Mouse (Mus musculus) forebrain, embryonic 15.5 days (tissue): ENCODE measurements around the gene Efcab14. TPM values are rescaled to one million over a fixed set of nuclear protein-coding genes. Genes with fewer than 3 reads are reported as not detected.

Experiments used
- ATAC-seq: fragments of 200-750 bp; cut with Nextera tagmentation; replicated peaks from 2 replicates; pipeline ENCODE4 v1.8.0; 2017; ENCODE audit warnings: mild to moderate bottlenecking, moderate TSS enrichment, moderate library complexity
- H3K27ac ChIP-seq: fragments of 300-500 bp; sonication (generic); replicated peaks from 2 replicates; pipeline ENCODE4 v1.5.1; 2015; ENCODE audit warnings: mild to moderate bottlenecking, inconsistent platforms
- H3K27me3 ChIP-seq: fragments of 300-500 bp; sonication (generic); 2 replicates; pipeline ENCODE4 v1.6.1; 2015; ENCODE audit warnings: inconsistent platforms
- H3K36me3 ChIP-seq: fragments of 300-500 bp; sonication (generic); 2 replicates; pipeline ENCODE4 v1.6.1; 2015; ENCODE audit warnings: mild to moderate bottlenecking, inconsistent platforms
- H3K4me1 ChIP-seq: fragments of 300-500 bp; sonication (generic); 2 replicates; pipeline ENCODE4 v1.6.1; 2015; ENCODE audit warnings: inconsistent platforms
- H3K4me2 ChIP-seq: fragments of 300-500 bp; sonication (generic); replicated peaks from 2 replicates; pipeline ENCODE4 v1.6.1; 2015; ENCODE audit warnings: mild to moderate bottlenecking, inconsistent platforms
- H3K4me3 ChIP-seq: fragments of 300-500 bp; sonication (generic); 2 replicates; pipeline ENCODE4 v1.5.1; 2015; ENCODE audit warnings: mild to moderate bottlenecking, inconsistent platforms
- H3K9ac ChIP-seq: fragments of 300-500 bp; sonication (generic); replicated peaks from 2 replicates; pipeline ENCODE4 v1.6.1; 2015; ENCODE audit warnings: mild to moderate bottlenecking, inconsistent platforms
- H3K9me3 ChIP-seq: fragments of 300-500 bp; sonication (generic); 2 replicates; pipeline ENCODE4 v1.6.1; 2016; ENCODE audit warnings: inconsistent platforms
- WGBS: fragments of 180-500 bp; shearing (Covaris S2); methylation state at CpG from one replicate; pipeline ENCODE4 v1.1.7; 2015; ENCODE audit warnings: mixed read lengths; 5-methylcytosine and 5-hydroxymethylcytosine counted together
- polyA plus RNA-seq: library from polyadenylated mRNA; unstranded; fragments of >200 nt; fragmentation: Nextera tagmentation; extraction: Ambion mirVana; gene quantifications from 2 replicates; pipeline ENCODE4 v1.2.1, GENCODE M21; 2015

Gene Efcab14
- 19.6 and 20.2 TPM in 2 replicates for polyA plus RNA-seq

DNA sequence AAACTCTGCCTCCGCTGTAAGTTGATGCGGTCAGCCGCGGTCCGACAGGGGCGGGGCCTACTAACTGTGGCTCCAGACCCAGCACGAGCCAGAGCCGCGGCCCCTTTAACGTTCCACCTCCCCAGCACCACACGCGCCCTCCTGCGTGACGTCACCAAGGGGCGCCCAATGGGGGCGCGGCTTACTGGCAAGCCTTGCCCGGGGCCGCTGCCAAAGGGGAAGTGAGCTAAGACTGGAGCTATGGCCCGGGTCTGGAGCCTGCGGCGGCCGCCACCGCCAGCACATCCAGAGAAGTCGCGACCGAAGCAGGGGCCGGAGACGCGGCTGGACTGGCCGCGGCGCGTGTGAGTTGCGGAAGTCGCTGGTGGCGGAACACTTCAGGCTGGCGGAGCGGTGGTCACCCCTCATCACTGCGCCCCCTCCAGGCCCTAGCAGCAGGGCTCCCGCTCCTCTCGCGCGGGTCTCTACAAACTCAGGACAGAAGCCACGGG is at the start of gene Efcab14:
TSS of gene Efcab14 (plus strand) at position 194 of the 491 bp plus-strand sequence.
- Histone ChIP-seq H3K9ac (peak within 1 kb of the TSS; percentile 75), H3K27me3 (peaks cover 7% of the 10 kb centered on the region; the same call in 1 of the 2 replicates), H3K9me3 (no peaks in the 10 kb centered on the region), H3K27ac (peak within 1 kb of the TSS; percentile 84), H3K4me2 (peak within 1 kb of the TSS; percentile 62), H3K4me3 (peak within 1 kb of the TSS; percentile 73), H3K36me3 (peaks cover 14% of the 10 kb centered on the region), H3K4me1 (peaks cover 22% of the 10 kb centered on the region)
- under 1% methylated on average over 45 of the region's 45 CpGs for WGBS
- ATAC-seq, result peak; percentile 100

DNA sequence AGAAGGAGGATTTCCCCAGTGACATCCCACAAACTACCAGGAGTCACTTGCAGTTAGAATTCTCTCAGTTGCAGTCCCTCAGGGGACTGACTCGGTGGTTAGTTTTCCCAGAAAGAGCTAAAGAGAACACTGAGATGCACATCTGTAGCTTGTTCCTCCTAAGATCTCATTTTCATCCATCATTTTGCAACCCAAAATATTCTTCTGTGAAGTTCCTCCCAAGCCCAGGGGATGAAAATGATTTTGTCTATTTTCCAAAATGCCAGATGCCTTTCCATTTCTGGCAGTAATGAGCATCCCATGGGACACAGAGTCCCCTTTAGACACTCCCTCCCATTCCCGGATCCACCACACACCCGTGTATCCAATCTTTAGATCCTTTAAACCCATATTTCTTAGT is 36.1 kb upstream of the Efcab14 start:
- H3K4me1 ChIP-seq, result no peaks in the 10 kb centered on the region
- WGBS, result 80% methylated on average over 3 of the region's 3 CpGs
- H3K36me3 ChIP-seq, result no peaks in the 10 kb centered on the region
- no peak overlapping the region for H3K4me2 ChIP-seq
- no peaks in the 10 kb centered on the region for H3K27me3 ChIP-seq
- no peaks in the 10 kb centered on the region for H3K9me3 ChIP-seq
- H3K4me3 ChIP-seq, result no peak overlapping the region
- ATAC-seq, result no peak
- no peak overlapping the region for H3K9ac ChIP-seq
- H3K27ac ChIP-seq, result no peak overlapping the region

DNA sequence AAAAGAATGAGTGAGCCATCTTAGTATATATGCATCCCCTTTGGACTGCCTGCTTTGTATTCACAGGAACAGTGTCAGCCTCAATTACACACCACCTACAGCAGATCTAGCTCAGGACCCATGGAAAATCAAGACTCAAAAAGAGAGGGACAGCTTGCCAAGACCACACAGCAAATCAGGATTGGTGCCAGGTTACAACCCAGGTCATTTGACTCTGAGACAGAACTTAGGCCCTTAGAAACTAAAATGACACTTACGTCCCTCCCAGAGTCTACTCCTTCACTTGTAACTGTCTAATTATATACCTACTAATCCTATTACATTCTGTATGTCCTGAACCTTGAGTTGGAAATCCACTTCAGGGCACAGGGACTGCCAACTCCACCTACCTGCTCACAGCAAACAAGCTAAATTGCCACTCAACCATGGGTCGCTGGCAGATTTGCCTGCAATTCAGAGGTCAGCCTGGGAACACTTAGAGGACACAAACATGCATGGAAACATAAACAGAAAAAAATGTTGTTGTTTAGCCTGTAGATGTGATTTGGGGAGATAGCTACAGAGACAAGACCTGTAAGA is 33.5 kb upstream of the Efcab14 start:
- WGBS, result 85% methylated on average over 2 of the region's 2 CpGs
- Histone ChIP-seq H3K4me1 (no peaks in the 10 kb centered on the region), H3K27me3 (no peaks in the 10 kb centered on the region), H3K36me3 (no peaks in the 10 kb centered on the region), H3K4me2 (no peak overlapping the region), H3K4me3 (no peak overlapping the region), H3K9ac (no peak overlapping the region), H3K27ac (no peak overlapping the region), H3K9me3 (no peaks in the 10 kb centered on the region)
- no peak for ATAC-seq

DNA sequence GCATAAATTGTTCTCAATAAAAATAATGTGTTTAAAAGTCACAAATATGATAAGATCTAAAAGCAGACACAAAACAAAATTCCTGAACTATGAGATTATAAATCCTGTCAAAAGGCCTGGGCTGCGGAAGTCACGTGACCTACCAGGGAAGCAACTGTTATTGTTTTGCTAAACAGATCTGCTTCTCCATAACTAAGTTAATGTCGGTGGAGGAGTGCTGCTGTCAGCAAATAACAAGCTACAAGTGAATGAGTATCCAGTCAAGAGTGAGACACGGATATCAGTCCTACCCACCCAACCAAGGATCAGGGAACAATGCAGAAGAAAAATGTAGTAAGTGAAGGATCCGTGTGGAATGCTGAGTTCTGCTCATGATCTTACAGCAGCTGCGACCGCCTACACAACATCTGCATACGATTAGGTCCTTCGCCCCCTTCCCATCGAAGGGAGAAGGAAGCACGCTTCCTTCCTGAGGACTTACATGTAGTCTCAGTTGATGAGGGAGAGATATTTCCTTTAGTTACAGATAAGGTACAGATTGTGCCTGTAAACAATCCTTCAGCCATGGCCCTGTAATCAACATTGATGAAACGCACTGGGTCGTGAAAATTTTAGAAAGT is 28.5 kb upstream of the Efcab14 start:
- Histone ChIP-seq H3K9me3 (no peaks in the 10 kb centered on the region), H3K36me3 (no peaks in the 10 kb centered on the region), H3K4me2 (no peak overlapping the region), H3K27ac (no peak overlapping the region), H3K9ac (no peak overlapping the region), H3K4me3 (no peak overlapping the region), H3K27me3 (no peaks in the 10 kb centered on the region), H3K4me1 (0 out of 2 replicates have a peak, but pooled peaks cover 3% of the 10 kb centered on the region)
- no peak for ATAC-seq
- 77% methylated on average over 13 of the region's 13 CpGs for WGBS

DNA sequence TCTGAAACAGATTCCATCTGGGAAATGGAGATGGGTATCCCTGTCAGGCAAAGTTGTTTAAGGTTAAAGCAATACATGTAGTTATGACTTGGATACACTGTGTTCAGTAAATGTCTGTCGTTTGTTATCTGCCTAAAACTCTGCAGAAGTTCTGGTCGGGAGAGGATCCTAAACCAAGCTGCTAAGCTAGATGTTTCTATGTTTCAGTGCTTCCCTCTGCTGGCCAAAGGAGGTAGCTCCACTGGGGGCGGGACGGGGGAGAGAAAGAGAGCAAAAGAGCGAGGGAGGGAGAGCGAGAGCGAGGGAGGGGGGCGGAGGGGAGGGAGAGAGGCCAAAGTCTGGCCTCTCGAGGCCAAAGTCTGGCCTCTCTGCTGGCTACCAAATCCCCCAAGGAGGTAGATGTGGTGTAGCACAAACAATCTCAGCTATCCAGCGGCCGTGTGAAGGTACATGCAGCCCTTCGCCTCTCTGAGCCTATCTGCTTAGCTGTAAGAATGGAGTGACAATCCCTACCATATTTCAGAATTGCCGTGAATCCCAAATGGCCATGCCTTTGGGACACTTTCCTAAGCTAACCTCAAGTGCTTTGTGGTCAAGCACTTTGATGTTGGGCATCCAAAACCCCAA is 27.6 kb upstream of the Efcab14 start:
- peak overlapping the region; percentile 20; the same call in 1 of the 2 replicates for H3K4me3 ChIP-seq
- H3K4me2 ChIP-seq, result peak overlapping the region; percentile 42
- no peaks in the 10 kb centered on the region for H3K36me3 ChIP-seq
- ATAC-seq, result peak; percentile 76
- no peaks in the 10 kb centered on the region for H3K9me3 ChIP-seq
- H3K27me3 ChIP-seq, result no peaks in the 10 kb centered on the region
- H3K4me1 ChIP-seq, result 0 out of 2 replicates have a peak, but pooled peaks cover 3% of the 10 kb centered on the region
- H3K9ac ChIP-seq, result no peak overlapping the region
- H3K27ac ChIP-seq, result no peak overlapping the region
- WGBS, result 11% methylated on average over 13 of the region's 13 CpGs

DNA sequence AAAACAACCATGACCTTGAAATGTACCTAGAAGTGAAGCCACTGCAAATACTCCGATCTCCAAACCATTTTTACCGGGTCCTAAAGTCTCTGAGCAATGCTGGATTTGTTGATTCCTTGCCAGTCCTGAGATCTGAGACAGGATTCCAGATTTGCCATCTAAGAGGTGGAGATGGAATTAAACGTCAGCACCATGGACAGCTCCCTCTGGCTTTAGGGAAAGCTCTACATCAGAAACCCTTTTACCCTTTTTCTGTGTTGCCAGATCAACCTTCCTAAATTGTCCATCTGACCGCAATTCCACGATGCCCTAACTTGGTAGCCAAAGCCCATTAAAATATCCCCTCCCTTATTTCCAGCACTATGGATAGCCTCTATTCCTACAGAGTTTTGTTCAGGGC is 8.8 kb upstream of the Efcab14 start:
- Histone ChIP-seq H3K4me2 (no peak overlapping the region), H3K27me3 (0 out of 2 replicates have a peak, but pooled peaks cover 5% of the 10 kb centered on the region), H3K36me3 (no peaks in the 10 kb centered on the region), H3K4me3 (no peak overlapping the region), H3K9ac (no peak overlapping the region), H3K4me1 (no peaks in the 10 kb centered on the region), H3K9me3 (no peaks in the 10 kb centered on the region), H3K27ac (no peak overlapping the region)
- WGBS, result 23% methylated on average over 5 of the region's 5 CpGs
- no peak for ATAC-seq

DNA sequence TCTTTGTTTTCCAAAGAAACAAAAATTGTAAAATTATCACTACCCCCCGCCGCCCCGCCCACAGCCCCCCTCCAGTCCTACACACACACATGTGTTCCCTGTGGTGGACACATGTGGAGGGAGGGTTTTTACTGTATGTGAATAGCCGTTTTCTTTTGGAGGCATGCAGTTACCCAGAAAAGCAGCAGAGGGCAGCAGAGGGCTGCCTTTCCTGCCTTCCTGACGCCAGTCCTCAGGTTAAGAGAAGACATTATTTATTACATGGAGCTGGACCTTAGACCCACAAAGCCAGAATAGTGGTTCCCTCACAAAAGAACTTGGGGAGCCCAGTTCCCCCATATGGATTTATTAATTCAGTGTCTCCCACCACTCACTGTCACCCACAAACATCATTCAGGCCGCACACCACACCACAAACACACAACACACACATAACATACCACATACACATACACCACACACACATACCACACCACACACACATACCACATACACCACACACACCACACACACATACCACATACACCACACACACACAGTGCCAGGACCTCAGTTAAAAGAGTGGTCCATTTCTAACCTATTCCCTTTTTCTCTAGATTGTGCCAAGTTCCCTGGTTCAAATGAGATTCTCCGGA is 5.8 kb upstream of the Efcab14 start:
- WGBS, result 25% methylated on average over 7 of the region's 7 CpGs
- peak; percentile 71 for ATAC-seq
- no peak overlapping the region for H3K27ac ChIP-seq

DNA sequence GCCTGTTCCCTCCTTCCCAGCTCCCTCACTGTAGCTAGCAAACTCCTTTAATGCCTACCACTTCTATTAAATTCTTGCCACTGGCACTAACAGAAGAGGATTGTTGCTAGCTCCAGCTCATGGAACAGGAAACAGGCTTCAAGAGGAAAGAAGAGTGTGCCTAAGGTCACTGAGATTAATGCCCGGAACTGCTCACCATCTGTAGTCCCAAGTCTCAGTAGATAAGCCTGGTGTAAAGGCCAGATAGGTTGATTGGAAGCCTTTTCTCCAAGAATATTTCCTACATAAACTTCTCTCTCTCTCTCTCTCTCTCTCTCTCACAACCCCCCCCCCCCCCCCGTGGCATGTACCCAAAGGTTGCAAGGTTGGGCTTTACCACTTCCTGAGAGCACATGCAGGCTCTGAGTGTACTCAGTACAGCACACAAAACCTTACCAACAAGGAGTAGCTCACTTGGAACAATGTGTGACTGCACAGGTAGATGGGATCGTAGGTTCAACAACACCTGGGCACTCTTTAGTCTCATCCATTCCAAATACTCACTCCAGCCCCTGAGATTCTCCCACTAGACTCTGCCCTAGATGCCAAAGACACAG is 5.2 kb upstream of the Efcab14 start:
- 0 out of 2 replicates have a peak, but pooled peaks cover 4% of the 10 kb centered on the region for H3K4me1 ChIP-seq
- no peaks in the 10 kb centered on the region for H3K36me3 ChIP-seq
- WGBS, result 80% methylated on average over 3 of the region's 3 CpGs
- no peak overlapping the region for H3K4me3 ChIP-seq
- no peaks in the 10 kb centered on the region for H3K9me3 ChIP-seq
- no peak overlapping the region for H3K27ac ChIP-seq
- ATAC-seq, result no peak
- peaks cover 12% of the 10 kb centered on the region; the same call in 1 of the 2 replicates for H3K27me3 ChIP-seq
- no peak overlapping the region for H3K4me2 ChIP-seq
- no peak overlapping the region for H3K9ac ChIP-seq

More for the DNA sequence above, 5.8 kb upstream of the Efcab14 start:
- Histone ChIP-seq H3K4me3 (no peak overlapping the region), H3K4me2 (no peak overlapping the region), H3K9me3 (no peaks in the 10 kb centered on the region), H3K27me3 (peaks cover 12% of the 10 kb centered on the region; the same call in 1 of the 2 replicates), H3K36me3 (no peaks in the 10 kb centered on the region), H3K9ac (no peak overlapping the region), H3K4me1 (no peaks in the 10 kb centered on the region)

DNA sequence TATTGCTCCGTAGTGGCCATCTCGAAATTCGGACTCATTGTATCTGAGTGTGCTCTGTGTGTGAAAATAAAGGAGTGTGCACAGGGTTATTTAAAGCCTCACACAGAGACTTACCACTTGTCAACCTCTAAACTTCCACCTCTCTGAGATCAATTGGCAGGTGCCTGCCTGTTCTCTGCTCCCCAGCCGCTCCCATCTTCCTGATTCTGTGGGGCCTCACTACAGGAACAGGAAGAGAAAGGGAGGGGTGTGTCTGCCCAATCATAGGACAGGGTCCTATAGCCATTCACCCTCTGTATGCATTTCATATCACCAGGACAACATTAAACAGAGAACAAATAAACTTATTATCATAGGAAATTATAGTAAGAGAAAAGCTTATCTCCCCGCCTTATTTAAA is 3.8 kb upstream of the Efcab14 start:
- H3K4me1 ChIP-seq, result peaks cover 11% of the 10 kb centered on the region
- no peak for ATAC-seq
- no peak overlapping the region for H3K27ac ChIP-seq
- 73% methylated on average over 5 of the region's 5 CpGs for WGBS
- no peak overlapping the region for H3K4me2 ChIP-seq
- no peak overlapping the region for H3K4me3 ChIP-seq
- H3K27me3 ChIP-seq, result peaks cover 12% of the 10 kb centered on the region; the same call in 1 of the 2 replicates
- no peaks in the 10 kb centered on the region for H3K9me3 ChIP-seq
- no peak overlapping the region for H3K9ac ChIP-seq
- H3K36me3 ChIP-seq, result no peaks in the 10 kb centered on the region

DNA sequence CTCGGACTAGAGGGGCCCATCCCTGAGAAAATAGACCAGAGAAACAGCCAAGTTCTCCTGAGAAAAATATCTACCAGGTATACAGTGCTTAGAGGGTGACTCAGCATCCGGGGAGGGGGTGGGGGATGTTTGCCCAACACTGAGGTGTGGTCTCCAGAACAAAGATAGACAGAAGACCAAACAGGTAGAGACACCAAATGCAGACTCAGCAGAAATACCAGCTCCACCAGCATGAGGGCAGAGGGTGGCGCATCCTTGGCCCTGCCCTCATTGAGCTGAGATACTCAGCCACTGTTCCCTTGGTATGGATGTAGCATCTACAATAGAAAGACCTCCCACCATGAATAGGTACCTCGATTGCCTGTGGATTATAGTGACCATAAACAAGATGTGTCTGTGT is 2.7 kb upstream of the Efcab14 start:
- Histone ChIP-seq H3K27me3 (peaks cover 12% of the 10 kb centered on the region; the same call in 1 of the 2 replicates), H3K4me1 (peaks cover 22% of the 10 kb centered on the region), H3K9me3 (no peaks in the 10 kb centered on the region), H3K27ac (no peak overlapping the region), H3K4me2 (no peak overlapping the region), H3K4me3 (no peak overlapping the region), H3K36me3 (no peaks in the 10 kb centered on the region), H3K9ac (no peak overlapping the region)
- no peak for ATAC-seq
- 63% methylated on average over 4 of the region's 4 CpGs for WGBS

DNA sequence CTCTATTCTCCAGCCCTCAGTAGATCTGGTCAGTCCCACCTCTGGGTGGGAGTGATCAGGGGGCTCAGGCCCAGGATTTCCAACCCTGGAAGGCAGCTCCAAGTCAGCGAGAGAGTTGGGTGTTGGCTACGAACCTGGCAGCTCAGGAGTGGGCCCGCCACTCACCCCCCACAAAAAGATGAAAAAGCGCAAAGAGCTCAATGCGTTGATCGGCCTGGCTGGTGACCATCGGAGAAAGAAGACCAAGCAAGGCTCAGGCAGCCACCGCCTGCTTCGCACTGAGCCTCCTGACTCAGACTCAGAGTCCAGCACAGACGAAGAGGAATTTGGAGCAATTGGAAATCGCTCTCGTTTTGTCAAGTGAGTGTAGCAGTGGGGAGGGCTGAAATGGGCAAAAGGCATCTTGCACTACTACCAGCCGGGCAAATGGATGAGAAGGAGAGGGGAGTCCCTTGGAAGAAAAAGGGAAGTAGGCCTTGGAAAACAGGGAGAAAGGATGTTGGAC is 989 bp downstream of the Efcab14 start:
- Histone ChIP-seq H3K4me3 (peak overlapping the region; percentile 73), H3K4me2 (peak overlapping the region; percentile 62), H3K4me1 (peaks cover 22% of the 10 kb centered on the region), H3K9me3 (no peaks in the 10 kb centered on the region), H3K27ac (no peak overlapping the region), H3K9ac (peak overlapping the region; percentile 75), H3K27me3 (peaks cover 7% of the 10 kb centered on the region; the same call in 1 of the 2 replicates), H3K36me3 (peaks cover 20% of the 10 kb centered on the region)
- WGBS, result 44% methylated on average over 13 of the region's 13 CpGs
- ATAC-seq, result no peak
